Mouse (Mus musculus) ES-E14 (cell line): ENCODE measurements at regions not wholly inside any gene's neighbourhood (a gene's known extent, or its start where the extent isn't known, plus 50 kb on each side); places are given as distances from the start of the nearest gene placed in this dataset.

Experiments used
- DNase-seq: peaks from one replicate; pipeline ENCODE4 v3.0.0-alpha.2; 2013; ENCODE audit warnings: low read depth, low spot score
- H3K27ac ChIP-seq: 2 replicates; pipeline ENCODE4 v1.5.1; 2012; ENCODE audit warnings: low read depth, mild to moderate bottlenecking, low read length, moderate library complexity, mixed read lengths; ENCODE audit not compliant: poor library complexity, insufficient read depth, severe bottlenecking
- H3K36me3 ChIP-seq: 2 replicates; pipeline ENCODE4 v1.6.1; 2012; ENCODE audit warnings: mild to moderate bottlenecking, low read length, moderate library complexity, mixed read lengths; ENCODE audit not compliant: control insufficient read depth, poor library complexity, insufficient read depth, severe bottlenecking
- H3K4me1 ChIP-seq, 2 experiments: fragments of 150-350 bp in 1 of 2; sonication (generic) in 1 of 2; 2 replicates each; pipeline ENCODE4 v1.6.1; 2012; ENCODE audit warnings: low read length in 2 of 2, mild to moderate bottlenecking in 1 of 2, mixed read lengths in 1 of 2; ENCODE audit not compliant: control insufficient read depth in 2 of 2, insufficient read depth in 2 of 2, poor library complexity in 1 of 2
- H3K4me3 ChIP-seq, 2 experiments: fragments of 150-350 bp in 1 of 2; sonication (generic) in 1 of 2; 2 replicates each; pipeline ENCODE4 v1.5.1; 2012; ENCODE audit warnings: low read length in 2 of 2, low read depth in 1 of 2, mild to moderate bottlenecking in 1 of 2, mixed read lengths in 1 of 2; ENCODE audit not compliant: insufficient read depth in 1 of 2, poor library complexity in 1 of 2, severe bottlenecking in 1 of 2
- H3K9ac ChIP-seq: 2 replicates; pipeline ENCODE4 v1.6.1; 2012; ENCODE audit warnings: low read depth, mild to moderate bottlenecking, low read length, mixed read lengths; ENCODE audit not compliant: poor library complexity, insufficient read depth, severe bottlenecking
- H3K9me3 ChIP-seq: fragments of 150-350 bp; sonication (generic); 2 replicates; pipeline ENCODE4 v1.6.1; 2012; ENCODE audit warnings: low read depth, mild to moderate bottlenecking, low read length; ENCODE audit not compliant: control insufficient read depth, insufficient read depth
- CHD2 ChIP-seq: IDR thresholded peaks from 2 replicates; pipeline ENCODE4 v1.6.1; 2014; ENCODE audit warnings: mild to moderate bottlenecking, low read depth, low read length, inconsistent platforms
- HCFC1 ChIP-seq: IDR thresholded peaks from 2 replicates; pipeline ENCODE4 v1.6.1; 2012; ENCODE audit warnings: low read length, inconsistent platforms, borderline replicate concordance; ENCODE audit not compliant: insufficient read depth
- MAFK ChIP-seq: IDR thresholded peaks from 2 replicates; pipeline ENCODE4 v1.6.1; 2014; ENCODE audit warnings: mild to moderate bottlenecking, low read depth, low read length, inconsistent platforms; ENCODE audit not compliant: insufficient read depth
- ZC3H11A ChIP-seq: IDR thresholded peaks from 2 replicates; pipeline ENCODE4 v1.6.1; 2012; ENCODE audit warnings: low read depth, mild to moderate bottlenecking, inconsistent platforms, low read length, borderline replicate concordance
- ZNF384 ChIP-seq: IDR thresholded peaks from 2 replicates; pipeline ENCODE4 v1.6.1; 2012; ENCODE audit warnings: low read depth, low read length, inconsistent platforms
- in situ Hi-C, 2 experiments: fragments of 600-800 bp; cut with MboI; formaldehyde crosslinking; loops; one replicate each; pipeline ENCODE4 v1.15.1; 2025; ENCODE audit warnings: low sequenced_read_pairs in 2 of 2, inconsistent platforms in 1 of 2; ENCODE audit not compliant: unreplicated experiment in 2 of 2

DNA sequence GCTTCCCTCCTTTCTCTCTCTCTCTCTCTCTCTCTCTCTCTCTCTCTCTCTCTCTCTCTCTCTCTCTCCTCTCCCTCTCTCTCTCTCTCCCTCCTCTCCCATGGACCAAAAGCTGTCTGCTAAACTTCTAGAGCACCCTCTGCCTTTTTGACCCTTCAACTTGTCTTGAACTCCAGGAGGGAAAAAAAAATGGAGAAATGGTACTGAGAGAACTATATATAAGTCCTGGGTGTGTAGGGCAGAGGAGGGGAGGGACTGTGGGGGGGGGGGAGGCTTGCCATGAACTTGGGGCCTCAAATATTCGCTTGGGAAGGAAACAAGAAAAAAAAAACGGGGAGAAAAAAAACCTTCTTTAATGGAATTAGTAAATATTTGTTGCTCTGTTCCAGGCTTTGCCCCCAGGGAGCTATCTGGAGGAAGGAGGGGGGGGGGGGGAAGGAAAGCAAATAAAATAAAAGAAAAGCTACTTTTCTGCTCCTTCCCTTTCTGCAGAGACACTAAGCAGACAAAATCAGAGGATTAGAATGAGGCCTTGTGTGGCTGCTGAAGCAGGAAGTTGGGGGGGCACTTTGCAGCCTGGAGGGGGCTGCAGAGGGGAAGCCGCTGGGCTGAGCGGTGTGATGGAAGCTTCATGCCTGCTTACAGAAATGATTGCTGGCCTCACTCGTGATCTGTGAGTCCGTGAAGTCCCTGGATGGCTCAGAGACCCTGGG, 270.1 kb upstream of the Tbx3 start:
- DNase-seq, result no peak
- Histone ChIP-seq H3K4me1 (peaks cover 0 to 2% of the 10 kb centered on the region in 2 experiments; a peak in 1 of 4 replicates), H3K9ac (no peak overlapping the region), H3K4me3 (no peak overlapping the region), H3K9me3 (no peaks in the 10 kb centered on the region), H3K27ac (no peak overlapping the region), H3K36me3 (no peaks in the 10 kb centered on the region)
- TF ChIP-seq CHD2 (no peak), ZC3H11A (no peak), ZNF384 (no peak), MAFK (no peak), HCFC1 (no peak)
- in situ Hi-C loops, result no loop called here

DNA sequence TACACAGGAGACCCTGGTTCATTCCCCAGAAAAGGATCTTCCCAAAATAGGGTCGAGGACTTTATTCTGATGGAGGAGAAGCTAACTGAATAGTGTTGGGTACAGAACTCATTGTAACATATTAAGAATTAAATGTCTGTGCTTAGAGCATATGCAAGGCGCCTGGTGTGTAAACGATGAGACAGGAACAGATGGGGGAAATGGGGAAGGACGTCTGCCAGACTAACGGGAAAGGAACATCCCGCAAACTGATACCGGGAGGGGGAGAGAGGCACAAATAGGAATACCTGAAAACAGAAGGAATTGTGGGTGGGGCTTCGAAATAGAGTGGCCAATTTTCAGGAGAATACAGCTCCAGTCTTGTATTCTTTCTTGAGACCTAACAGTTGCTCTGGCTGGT, 268.6 kb upstream of the Tbx3 start:
- Histone ChIP-seq H3K36me3 (no peaks in the 10 kb centered on the region), H3K27ac (no peak overlapping the region), H3K9me3 (no peaks in the 10 kb centered on the region), H3K4me3 (no peak overlapping the region), H3K4me1 (peaks cover 0 to 2% of the 10 kb centered on the region in 2 experiments; a peak in 1 of 4 replicates), H3K9ac (no peak overlapping the region)
- TF ChIP-seq CHD2, result no peak
- no peak for TF ChIP-seq ZNF384
- TF ChIP-seq HCFC1, result no peak
- no peak for TF ChIP-seq MAFK
- no peak for TF ChIP-seq ZC3H11A
- in situ Hi-C loops, result no loop called here
- DNase-seq, result no peak

DNA sequence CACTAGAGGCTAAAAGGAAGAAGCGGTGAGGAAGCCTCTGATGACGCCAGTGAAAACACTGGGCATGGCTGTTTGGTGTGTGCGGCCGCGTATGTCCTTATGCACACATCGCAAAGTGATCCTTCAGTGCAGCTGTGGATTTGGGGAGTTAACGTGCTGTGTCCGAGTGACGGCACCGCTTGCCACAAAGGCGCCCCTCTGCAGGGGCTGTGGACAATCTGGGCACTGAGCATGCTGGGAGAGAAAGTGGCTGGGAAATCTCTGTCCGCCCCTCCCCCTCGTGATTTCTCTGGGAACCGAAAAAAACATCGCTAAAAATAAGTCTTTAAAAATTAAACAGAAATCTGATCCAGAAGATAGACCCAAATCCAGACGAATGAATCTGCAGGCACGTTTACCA, 267.8 kb upstream of the Tbx3 start:
- in situ Hi-C loops, result no loop called here

DNA sequence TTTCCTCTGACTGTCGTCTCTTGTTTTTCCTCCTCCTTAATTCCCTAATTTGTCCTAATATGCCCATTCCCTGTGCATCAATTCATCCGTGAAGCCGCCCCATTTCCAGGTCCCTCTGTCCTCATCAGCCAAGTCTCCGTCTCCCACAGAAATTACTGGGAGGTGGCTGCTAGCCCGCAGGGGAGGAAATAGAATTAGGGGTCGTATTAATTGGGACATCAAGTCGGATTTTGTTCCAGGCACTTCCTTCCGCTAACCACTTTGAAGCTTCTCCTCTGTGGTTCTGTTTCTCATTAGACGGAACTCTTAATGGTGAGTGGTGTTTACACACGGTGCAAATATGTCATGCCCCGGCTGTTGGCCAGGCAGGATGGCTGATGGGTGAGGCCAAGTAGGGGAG, 259.5 kb upstream of the Tbx3 start:
- no peaks in the 10 kb centered on the region for H3K36me3 ChIP-seq
- in situ Hi-C loops, result no loop called here
- no peak overlapping the region for H3K9ac ChIP-seq
- no peaks in the 10 kb centered on the region for H3K9me3 ChIP-seq
- no peak overlapping the region for H3K4me3 ChIP-seq
- no peaks in the 10 kb centered on the region for H3K4me1 ChIP-seq
- no peak overlapping the region for H3K27ac ChIP-seq
- no peak for TF ChIP-seq CHD2
- no peak for DNase-seq

More for the DNA sequence above, 267.8 kb upstream of the Tbx3 start:
- Histone ChIP-seq H3K27ac (no peak overlapping the region), H3K9me3 (no peaks in the 10 kb centered on the region), H3K4me1 (peaks cover 0 to 2% of the 10 kb centered on the region in 2 experiments; a peak in 1 of 4 replicates), H3K9ac (no peak overlapping the region), H3K36me3 (no peaks in the 10 kb centered on the region), H3K4me3 (peak overlapping the region; percentile 14 to 44; a peak in 2 of 4 replicates)
- TF ChIP-seq MAFK (no peak), CHD2 (no peak), HCFC1 (no peak), ZNF384 (no peak)
- no peak for DNase-seq

DNA sequence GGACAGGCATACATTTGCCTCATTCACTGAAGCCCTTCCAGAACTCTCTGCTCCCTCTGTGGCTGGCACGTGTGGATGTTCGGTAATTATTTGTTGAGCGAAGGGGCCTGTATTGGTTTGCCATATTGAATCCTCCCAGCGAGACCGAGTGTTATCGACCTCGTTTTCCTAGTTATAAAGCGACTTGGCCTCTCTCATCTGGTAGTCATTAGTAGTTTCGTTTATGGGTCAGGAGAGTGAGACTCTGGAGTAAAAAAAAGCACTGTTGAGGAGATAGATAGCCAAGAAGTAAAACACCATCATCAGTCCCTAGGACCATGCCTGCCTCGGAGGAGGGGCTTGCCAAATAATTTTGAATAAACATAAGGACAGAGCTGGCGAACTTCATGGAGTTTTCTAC, 254.6 kb upstream of the Tbx3 start:
- no peak overlapping the region for H3K4me3 ChIP-seq
- H3K27ac ChIP-seq, result no peak overlapping the region

More for the DNA sequence above, 254.6 kb upstream of the Tbx3 start:
- H3K9me3 ChIP-seq, result no peaks in the 10 kb centered on the region
- no peak overlapping the region for H3K9ac ChIP-seq
- no peak for DNase-seq
- no peaks in the 10 kb centered on the region for H3K36me3 ChIP-seq
- in situ Hi-C loops, result no loop called here
- no peaks in the 10 kb centered on the region for H3K4me1 ChIP-seq
- TF ChIP-seq ZC3H11A, result no peak
- no peak for TF ChIP-seq HCFC1
- TF ChIP-seq ZNF384, result no peak
- no peak for TF ChIP-seq CHD2
- TF ChIP-seq MAFK, result no peak
